Mouse (Mus musculus) thymus, postnatal 0 days (tissue): ENCODE measurements around the gene Fam155a. TPM values are rescaled to one million over a fixed set of nuclear protein-coding genes. Genes with fewer than 3 reads are reported as not detected.

Experiments used
- DNase-seq: peaks from one replicate; pipeline ENCODE4 v3.0.0-alpha.2; 2015; ENCODE audit warnings: low spot score
- microRNA-seq: library from miRNA; unstranded; fragments of <30 nt; microRNA quantifications from one replicate; pipeline ENCODE4, GENCODE M21; 2016; ENCODE audit warnings: borderline number of aligned reads
- polyA plus RNA-seq: library from polyadenylated mRNA; unstranded; fragments of >200 nt; fragmentation: Nextera tagmentation; extraction: Ambion mirVana; gene quantifications from 2 replicates; pipeline ENCODE4 v1.2.1, GENCODE M21; 2015

Fam155a gene
- polyA plus RNA-seq, 1 experiment from 2014 or later: 0.13 TPM

DNA sequence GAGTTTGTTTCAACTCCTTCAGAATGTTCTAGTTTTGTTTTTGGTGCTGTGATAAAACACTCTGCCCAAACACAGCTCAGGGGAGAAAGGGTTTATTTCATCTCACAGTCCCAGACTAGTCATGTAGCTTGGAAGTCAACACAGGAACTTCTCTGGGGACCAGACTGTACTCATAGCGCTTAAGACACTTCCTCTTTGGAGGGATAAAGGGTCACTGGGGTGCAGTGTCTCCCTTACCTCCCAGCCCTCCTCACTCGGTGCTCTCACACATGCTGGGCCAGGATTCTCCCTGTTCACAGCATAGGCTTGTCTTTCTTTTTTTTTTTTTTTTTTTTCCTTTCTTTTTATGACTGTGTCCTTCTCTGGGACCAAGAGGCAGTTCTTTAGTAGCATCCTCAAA is 585.8 kb downstream of the Fam155a start:
- no peak for DNase-seq

DNA sequence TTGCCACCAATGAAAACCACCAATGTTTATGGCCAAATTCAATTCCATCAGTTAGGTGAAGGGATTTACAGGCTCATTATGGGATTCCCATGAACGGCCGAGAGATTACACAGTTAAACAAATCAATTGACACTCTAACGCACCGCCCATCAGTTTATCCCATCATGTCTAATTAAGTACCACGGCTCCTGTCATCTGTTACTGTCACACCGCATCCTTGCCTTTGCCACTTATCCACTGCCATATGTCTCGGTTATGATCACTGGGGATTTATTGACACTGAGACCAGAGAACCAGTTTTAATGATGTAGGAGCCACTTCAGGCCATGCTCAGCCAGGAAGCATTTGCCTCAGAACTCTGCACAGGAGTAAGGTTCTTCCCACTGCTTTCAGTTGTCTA is 588.5 kb downstream of the Fam155a start:
- DNase-seq: no peak

DNA sequence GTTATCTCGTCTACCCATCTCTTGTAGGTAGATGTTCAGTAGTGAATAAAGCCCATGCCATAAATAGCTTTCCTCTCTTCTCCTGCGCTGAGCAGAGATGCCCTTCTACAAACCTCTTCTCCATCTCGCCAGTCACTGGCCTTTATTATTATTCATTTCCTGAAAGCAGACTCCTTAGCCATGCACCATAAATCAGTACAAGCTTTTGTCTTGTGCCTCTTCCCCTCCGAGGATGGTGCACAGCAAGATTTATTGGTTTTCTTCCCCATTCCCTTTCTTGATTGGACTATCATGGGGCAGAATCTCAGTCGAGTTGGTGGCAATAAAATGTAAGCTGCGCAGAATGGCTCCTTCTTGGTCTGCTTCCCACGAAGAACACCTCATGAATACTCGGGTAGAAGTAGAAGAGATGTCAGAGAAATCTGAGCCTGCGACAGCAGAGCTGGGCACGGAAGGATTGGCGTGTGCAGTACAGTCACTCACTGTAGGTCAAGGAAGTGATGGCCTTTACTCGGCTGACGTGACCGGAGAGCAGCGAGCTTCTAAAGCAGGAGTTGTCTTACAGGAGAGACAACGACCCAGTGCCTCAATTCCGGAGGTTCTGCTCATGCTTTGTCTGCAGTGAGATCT is 590.2 kb downstream of the Fam155a start:
- DNase-seq: no peak

DNA sequence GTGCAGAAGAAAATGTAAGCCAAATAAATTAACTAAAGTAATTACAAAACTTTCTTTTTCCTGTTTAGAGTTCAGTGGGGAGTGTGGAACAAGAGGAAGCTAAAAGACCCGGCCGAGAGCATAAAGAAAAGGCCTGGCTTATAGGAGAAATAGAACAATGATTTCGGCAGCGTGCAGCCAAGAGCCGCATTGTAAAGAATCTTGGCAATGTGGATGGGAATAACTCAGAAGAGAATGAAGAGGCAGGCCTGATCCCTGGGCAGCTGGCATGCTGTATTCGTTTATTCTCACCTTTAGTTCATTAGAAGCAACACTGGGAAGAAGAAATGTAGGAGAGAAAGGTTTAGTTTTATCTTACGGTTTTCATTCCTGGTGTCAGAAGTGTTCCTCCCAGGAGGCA is 594.0 kb downstream of the Fam155a start:
- DNase-seq: no peak

DNA sequence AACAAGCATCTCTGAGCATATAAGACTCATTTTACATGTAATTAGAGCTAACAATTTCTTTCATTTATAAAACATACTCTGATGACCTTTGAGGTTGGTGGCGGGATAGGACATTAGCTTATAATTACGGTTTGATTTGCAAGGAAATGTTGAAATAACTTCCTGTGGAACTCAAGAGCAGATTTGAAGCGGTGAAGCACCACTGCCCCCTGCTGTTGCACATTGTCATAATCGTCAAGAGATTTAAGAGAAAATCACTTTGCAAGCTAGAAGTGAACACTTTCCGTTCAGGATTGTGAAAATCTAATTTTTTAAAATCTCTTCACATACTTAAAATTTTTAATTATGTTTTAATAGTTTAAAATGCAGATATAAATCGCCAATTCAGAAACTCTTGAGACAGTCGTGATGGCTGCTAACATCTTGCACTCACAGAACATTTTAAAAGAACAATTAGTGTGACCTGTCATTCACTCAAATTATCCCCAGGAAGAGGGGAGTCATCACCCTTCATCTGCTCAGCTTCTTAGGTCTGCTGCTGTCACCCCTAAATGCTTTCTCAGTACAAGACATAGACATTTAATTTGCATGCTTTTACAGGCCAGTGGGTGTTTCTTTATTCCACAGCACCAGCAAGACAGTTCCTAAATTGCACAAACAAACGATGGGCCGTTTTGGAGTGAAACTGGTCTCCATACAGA is 595.9 kb downstream of the Fam155a start:
- peak; percentile 17 for DNase-seq

DNA sequence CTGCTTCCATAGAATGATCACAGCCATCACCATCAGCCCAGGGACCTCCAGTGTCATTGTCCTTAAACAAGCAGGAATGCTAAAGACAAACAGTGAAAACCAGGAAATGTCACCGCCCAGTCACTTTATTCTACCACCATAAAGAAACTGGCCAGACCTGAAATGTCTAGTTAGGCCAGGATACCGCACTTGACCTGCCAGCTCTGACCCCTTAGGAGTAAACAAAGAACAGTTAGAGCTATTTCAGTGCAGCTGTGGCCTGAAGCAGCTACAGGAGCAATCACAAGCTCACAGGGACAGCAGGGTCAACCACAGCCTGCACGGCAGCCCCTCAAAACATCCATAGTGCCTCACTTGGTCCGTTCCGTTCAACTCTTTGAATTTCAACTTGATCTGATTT is 599.1 kb downstream of the Fam155a start:
- no peak for DNase-seq

DNA sequence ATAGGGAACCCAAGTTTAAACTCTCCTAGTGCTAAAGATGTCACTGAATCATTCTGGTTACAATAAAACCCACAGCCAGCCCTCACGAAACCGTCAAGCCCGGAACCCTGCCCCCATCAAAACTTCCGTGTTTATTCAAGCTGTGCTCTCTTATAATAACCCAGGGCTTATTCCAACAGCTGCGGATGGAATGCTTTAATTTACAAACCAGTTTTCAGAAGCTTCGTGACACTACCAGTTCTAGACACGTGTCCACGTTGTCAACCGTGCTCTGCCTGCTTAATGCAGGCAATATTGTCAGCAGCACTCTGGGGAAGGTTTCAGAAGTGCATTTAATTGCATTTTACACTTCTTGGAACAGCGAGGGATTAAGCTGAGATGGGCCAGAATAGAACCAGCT is 603.0 kb downstream of the Fam155a start:
- DNase-seq: no peak

DNA sequence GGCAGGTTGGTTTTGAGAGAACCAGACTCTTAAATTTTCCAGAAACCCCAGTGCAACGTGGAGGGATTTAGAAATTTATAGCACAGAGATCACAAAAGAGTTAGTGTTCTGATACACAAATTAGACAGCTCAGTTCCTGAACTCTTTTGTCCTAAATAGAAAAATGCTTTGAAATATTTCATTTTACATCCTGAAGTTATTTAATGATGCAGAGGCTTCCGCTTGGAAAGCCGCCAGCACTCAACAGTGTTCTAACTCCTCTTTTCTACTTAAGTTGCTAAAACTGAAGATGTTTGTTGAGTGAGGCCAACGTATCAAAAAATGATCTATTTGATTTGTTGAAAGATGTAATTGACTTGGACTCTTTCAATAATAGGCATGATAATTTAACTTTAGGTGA is 609.4 kb downstream of the Fam155a start:
- DNase-seq: no peak

DNA sequence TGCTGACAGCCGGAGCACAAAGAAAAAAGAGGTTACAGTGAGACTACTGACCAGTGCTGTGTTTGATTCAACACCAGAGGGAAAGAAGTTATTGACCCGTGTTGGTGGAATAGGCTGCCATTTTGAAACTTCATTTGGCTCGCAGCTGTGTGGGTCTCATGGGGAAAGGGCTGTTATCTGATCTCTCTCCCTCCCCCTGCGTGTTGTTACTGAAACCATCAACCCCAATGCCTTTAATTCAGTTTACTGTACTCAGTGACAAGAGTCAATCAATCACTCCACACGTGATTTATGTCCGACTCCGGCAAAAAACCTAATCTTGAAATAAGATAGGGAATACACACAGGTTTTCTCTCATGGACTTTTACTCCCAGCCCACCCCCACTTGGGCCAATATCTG is 611.6 kb downstream of the Fam155a start:
- DNase-seq: no peak

DNA sequence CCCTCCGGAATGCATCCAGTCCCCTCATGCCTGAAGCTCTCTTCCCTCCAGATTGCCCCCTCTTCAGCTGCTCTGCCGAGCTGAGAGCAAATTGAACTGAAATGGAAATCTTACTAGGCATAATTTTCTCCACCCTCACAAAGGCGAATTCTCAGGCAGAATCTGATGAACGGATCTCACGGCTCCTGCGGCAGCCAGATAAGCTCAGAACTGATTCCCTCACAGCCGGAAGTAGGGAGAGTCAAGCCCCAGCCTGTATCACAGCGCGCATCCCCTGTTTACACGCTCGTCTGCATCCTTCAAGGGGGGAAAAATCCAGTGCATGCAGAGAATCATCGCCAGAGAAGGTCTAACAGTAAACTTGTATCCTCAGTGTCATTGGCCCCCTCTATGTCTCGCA is 612.3 kb downstream of the Fam155a start:
- no peak for DNase-seq

DNA sequence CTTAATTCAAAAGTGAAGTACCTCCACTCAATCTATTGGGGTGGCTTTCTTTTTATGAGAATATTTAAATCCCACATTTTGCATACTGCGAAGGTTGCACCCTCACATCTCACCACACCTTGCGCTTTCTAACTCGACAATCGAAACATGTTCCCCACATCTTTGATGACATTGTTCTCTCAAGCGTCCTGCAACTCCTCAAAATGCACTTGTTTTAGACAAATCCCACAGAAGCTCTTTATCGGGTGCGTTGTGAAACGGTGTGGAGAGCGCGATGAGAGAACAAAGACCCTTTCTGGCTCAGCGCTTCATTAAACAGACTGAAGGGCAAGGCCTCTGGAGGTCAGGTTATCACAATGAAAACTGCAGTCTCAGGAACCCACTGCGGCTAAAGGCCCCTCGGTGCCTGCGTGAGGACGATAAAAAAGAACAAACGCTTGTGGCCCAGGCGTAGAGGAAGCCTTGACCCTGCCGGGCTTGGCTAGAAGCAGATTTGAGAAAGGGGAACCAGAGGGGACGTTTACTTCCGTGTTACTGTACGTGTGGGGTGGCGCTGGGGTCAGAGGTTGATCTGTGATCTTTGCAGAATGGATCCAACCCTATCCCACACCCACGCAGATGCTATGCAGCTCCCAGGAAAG is 613.7 kb downstream of the Fam155a start:
- DNase-seq: no peak

Small RNA genes lying within 50 kb of the gene (microRNA-seq; reads per million reads assigned to microRNA genes)
- gene Gm47312: not detected

Other genes starting within 250 kb of the Fam155a start
- gene Gm10217, start 93.1 kb upstream of the Fam155a start, polyA plus RNA-seq: not detected in 2 replicates
- 34.4 and 36.5 TPM in 2 replicates for gene Lig4, start 206.5 kb upstream of the Fam155a start, polyA plus RNA-seq
- 17.9 and 19.0 TPM in 2 replicates for gene Abhd13, start 206.5 kb upstream of the Fam155a start, polyA plus RNA-seq
- gene Tnfsf13b, start 235.3 kb upstream of the Fam155a start, polyA plus RNA-seq: 0.53 and 1.1 TPM in 2 replicates